Mouse (Mus musculus) adrenal gland, postnatal 10 days (tissue): ENCODE measurements around the gene Cd47. TPM values are rescaled to one million over a fixed set of nuclear protein-coding genes. Genes with fewer than 3 reads are reported as not detected.

ENCODE experiments used
- DNase-seq: peaks from one replicate; pipeline ENCODE4 v3.0.0; 2021; ENCODE audit warnings: mixed read lengths
- total RNA-seq, 2 experiments: library from RNA; stranded (reverse); gene quantifications; 2 replicates each; pipeline ENCODE4 v1.2.3; 2021

Cd47 gene
- total RNA-seq, 2 experiments from 2014 or later: 123 to 129 TPM

GRCm38 (mm10) chr16:49951925-49952523 is 151.7 kb downstream of the Cd47 start:
- DNase-seq: no peak

- DNase-seq: no peak
Measured at GRCm38 (mm10) chr16:49953817-49954216, 153.5 kb downstream of the Cd47 start.

- no peak for DNase-seq
Measured at GRCm38 (mm10) chr16:49954909-49955308, 154.6 kb downstream of the Cd47 start.

GRCm38 (mm10) chr16:49955325-49955724 is 155.0 kb downstream of the Cd47 start:
- DNase-seq: no peak

- DNase-seq: no peak
Measured at GRCm38 (mm10) chr16:49955952-49956351, 155.6 kb downstream of the Cd47 start.

- no peak for DNase-seq
Measured at GRCm38 (mm10) chr16:49956531-49957302, 156.4 kb downstream of the Cd47 start.

- DNase-seq: no peak
Measured at GRCm38 (mm10) chr16:49958900-49959436, 158.6 kb downstream of the Cd47 start.

GRCm38 (mm10) chr16:49962305-49962704 is 162.0 kb downstream of the Cd47 start:
- DNase-seq: no peak

GRCm38 (mm10) chr16:49964321-49964986 is 164.1 kb downstream of the Cd47 start:
- peak; percentile 34 for DNase-seq

Other genes with a start within 250 kb of the Cd47 start
- 10 to 100 TPM; 19.4 to 22.1 TPM for gene Ift57, start 101.3 kb upstream of the Cd47 start, total RNA-seq